Mouse (Mus musculus) thymus, adult 2 months (tissue): ENCODE data around the gene Nisch.

ENCODE experiments used
- CTCF ChIP-seq: fragments of 200-500 bp; IDR thresholded peaks from 2 replicates; pipeline ENCODE4 v1.5.1; 2012; ENCODE audit warnings: mild to moderate bottlenecking, control low read depth, low read length, moderate library complexity, borderline replicate concordance; ENCODE audit not compliant: control insufficient read depth, poor library complexity, insufficient read depth; ENCODE audit errors: extremely low read depth
- POLR2A ChIP-seq: fragments of 200-500 bp; IDR thresholded peaks from 2 replicates; pipeline ENCODE4 v1.6.1; 2012; ENCODE audit warnings: mild to moderate bottlenecking, low read length, control low read depth, moderate library complexity; ENCODE audit not compliant: control insufficient read depth, poor library complexity, insufficient read depth; ENCODE audit errors: extremely low read depth

GRCm38 (mm10) chr14:31169508-31169907 lies 47.2 kb downstream of the Nisch start:
- TF ChIP-seq CTCF, result no peak
- TF ChIP-seq POLR2A, result no peak
